Mouse (Mus musculus) right cerebral cortex, postnatal 4 days (tissue): ENCODE measurements around the gene Olfr98.
"Not testable (repeated sequence)": the region's sequence is repeated elsewhere in the genome, so short reads cannot be mapped to it uniquely, and the experiment has no call there.

Source experiments
- DNase-seq: peaks from one replicate; pipeline ENCODE4 v3.0.0-alpha.2; 2022

Gene Olfr98

GRCm38 (mm10) chr17:37263626-37264025 lies at the start of gene Olfr98:
Gene Olfr98 (minus strand): TSS chr17:37263749.
- DNase-seq = no peak

GRCm38 (mm10) chr17:37310146-37310699 lies 46.7 kb upstream of the Olfr98 start:
- DNase-seq = no peak

- no peak for DNase-seq
These were observed 44.9 kb upstream of the Olfr98 start for GRCm38 (mm10) chr17:37308483-37308882.

- DNase-seq = no peak
These were observed 40.7 kb upstream of the Olfr98 start, which contains the start of gene Olfr101 for GRCm38 (mm10) chr17:37304213-37304612. Gene Olfr101 (minus strand): TSS chr17:37304313.

- DNase-seq = no peak
These were observed 19.8 kb upstream of the Olfr98 start, which contains the start of gene Olfr99 for GRCm38 (mm10) chr17:37283360-37283759. Gene Olfr99 (minus strand): TSS chr17:37283460.

GRCm38 (mm10) chr17:37280331-37280730 lies 16.8 kb upstream of the Olfr98 start:
- no peak for DNase-seq

- DNase-seq = no peak
These were observed 13.0 kb upstream of the Olfr98 start for GRCm38 (mm10) chr17:37276573-37276972.

GRCm38 (mm10) chr17:37275626-37276248 lies 12.2 kb upstream of the Olfr98 start:
- DNase-seq = no peak

- DNase-seq = no peak
These were observed 7.1 kb upstream of the Olfr98 start for GRCm38 (mm10) chr17:37270702-37271092.

GRCm38 (mm10) chr17:37270058-37270701 lies 6.6 kb upstream of the Olfr98 start, which contains the start of gene H2-M3:
Gene H2-M3 (plus strand): TSS chr17:37270220.
- peak; percentile 89 for DNase-seq

GRCm38 (mm10) chr17:37250544-37250943 lies 13.0 kb downstream of the Olfr98 start:
- DNase-seq = no peak

- DNase-seq = no peak
These were observed 14.1 kb downstream of the Olfr98 start for GRCm38 (mm10) chr17:37249460-37249859.

GRCm38 (mm10) chr17:37246715-37247114 lies 16.8 kb downstream of the Olfr98 start:
- peak; percentile 7 for DNase-seq

GRCm38 (mm10) chr17:37242198-37242597 lies 21.4 kb downstream of the Olfr98 start:
- no peak for DNase-seq

GRCm38 (mm10) chr17:37237230-37237629 lies 26.3 kb downstream of the Olfr98 start, which contains the start of gene Olfr97:
Gene Olfr97 (minus strand): TSS chr17:37237330.
- DNase-seq = not testable (repeated sequence)

- DNase-seq = no peak
These were observed 41.7 kb downstream of the Olfr98 start for GRCm38 (mm10) chr17:37221879-37222278.

GRCm38 (mm10) chr17:37219846-37220245 lies 43.7 kb downstream of the Olfr98 start, which contains the start of gene Olfr96:
Gene Olfr96 (plus strand): TSS chr17:37220146.
- DNase-seq = no peak

GRCm38 (mm10) chr17:37218486-37218885 lies 45.1 kb downstream of the Olfr98 start:
- DNase-seq = no peak

- no peak for DNase-seq
These were observed 50.5 kb downstream of the Olfr98 start, which contains the start of gene Olfr95 for GRCm38 (mm10) chr17:37213018-37213417. Gene Olfr95 (minus strand): TSS chr17:37213118.
